In genomic region chr5:118636399-118637369, GRCm38 (mm10) we compare ENCODE assay signal across 16 mouse cellular contexts.
A peak's percentile ranks its signal among the peaks of the same experiment; 100 is the strongest.
DNase-seq lines count a peak whose midpoint lies in the region; ATAC-seq lines count a peak whose summit lies in the region.
"Had no signal": no experiment of that assay in that cellular context is flagged by ENCODE, and none has a peak within 500 bp of the region (broad histone marks: within the 10 kb centered on the region; RNA-seq: fewer than 3 reads in every experiment).

No protein-coding gene starts in this region.

- H3K4me2 ChIP-seq in embryonic facial prominence, embryonic 12.5 days (replicated peaks): no peak overlapping the region
- H3K4me2 ChIP-seq: liver, embryonic 12.5 days; stomach, embryonic 15.5 days had no signal

- 0 out of 2 replicates have a peak overlapping the region, but pooled peaks have one; percentile 79 for H3K27ac ChIP-seq in heart, embryonic 10.5 days
- 0 out of 2 replicates have a peak overlapping the region, but pooled peaks have one; percentile 63 for H3K27ac ChIP-seq in embryonic facial prominence, embryonic 12.5 days
- H3K27ac ChIP-seq: liver, embryonic 12.5 days; stomach, embryonic 15.5 days had no signal

- H3K9ac ChIP-seq in embryonic facial prominence, embryonic 12.5 days: no peak overlapping the region
- H3K9ac ChIP-seq: liver, embryonic 12.5 days; stomach, embryonic 15.5 days had no signal

- no peaks in the 10 kb centered on the region for H3K36me3 ChIP-seq in heart, embryonic 10.5 days
- no peaks in the 10 kb centered on the region for H3K36me3 ChIP-seq in embryonic facial prominence, embryonic 12.5 days
- H3K36me3 ChIP-seq in megakaryocyte, embryonic 14.5 days (replicated peaks; ENCODE audit: low read length): peaks cover 20% of the 10 kb centered on the region
- H3K36me3 ChIP-seq: stomach, embryonic 15.5 days had no signal

- no peak overlapping the region for H3K4me3 ChIP-seq in heart, embryonic 10.5 days
- no peak overlapping the region for H3K4me3 ChIP-seq in embryonic facial prominence, embryonic 12.5 days
- H3K4me3 ChIP-seq in megakaryocyte, embryonic 14.5 days (replicated peaks): peak overlapping the region; percentile 79
- H3K4me3 ChIP-seq: liver, embryonic 12.5 days; stomach, embryonic 15.5 days had no signal

- intact Hi-C loops in heart, postnatal 25 days (cut with DNase I): no loop called here

- ATAC-seq in embryonic facial prominence, embryonic 12.5 days (ENCODE audit: insufficient number of reproducible peaks, insufficient read depth, low FRiP score, low TSS enrichment): no peak
- ATAC-seq in neutrophil, adult 5-6 weeks (ENCODE audit: extremely low read depth, insufficient number of reproducible peaks, low FRiP score, poor library complexity, severe bottlenecking): peak; percentile 30; the same call in 1 of the 2 replicates
- ATAC-seq: liver, embryonic 12.5 days; lung, postnatal 0 days had no signal

- peaks cover 57% of the 10 kb centered on the region for H3K4me1 ChIP-seq in heart, embryonic 10.5 days
- H3K4me1 ChIP-seq in embryonic facial prominence, embryonic 12.5 days: peaks cover 49% of the 10 kb centered on the region
- H3K4me1 ChIP-seq in megakaryocyte, embryonic 14.5 days: peaks cover 96% of the 10 kb centered on the region

- no peaks in the 10 kb centered on the region for H3K9me3 ChIP-seq in heart, embryonic 10.5 days
- no peaks in the 10 kb centered on the region for H3K9me3 ChIP-seq in embryonic facial prominence, embryonic 12.5 days
- H3K9me3 ChIP-seq in megakaryocyte, embryonic 14.5 days: no peaks in the 10 kb centered on the region
- H3K9me3 ChIP-seq: liver, embryonic 12.5 days; stomach, embryonic 15.5 days had no signal

- WGBS in heart, embryonic 10.5 days: 88% methylated on average over 16 of the region's 16 CpGs
- 83% methylated on average over 16 of the region's 16 CpGs for WGBS in embryonic facial prominence, embryonic 12.5 days

- DNase-seq in heart, embryonic 10.5 days (ENCODE audit: low spot score): no peak
- no peak for DNase-seq in heart, postnatal 25 days (ENCODE audit: low spot score)
- no peak for DNase-seq in frontal cortex, postnatal 25 days (ENCODE audit: low spot score in 2 of 2)
- no peak for DNase-seq in heart, adult 18-20 months
- no peak for DNase-seq in layer of hippocampus, adult 9-11 months
- DNase-seq: adrenal gland, postnatal 10 days; cerebellum, adult 8-10 months; heart, adult 11 months; heart, postnatal 14 days; kidney, adult 9 months had no signal

- no peaks in the 10 kb centered on the region for H3K27me3 ChIP-seq in heart, embryonic 10.5 days (ENCODE audit: insufficient read depth, poor library complexity, severe bottlenecking)
- no peaks in the 10 kb centered on the region for H3K27me3 ChIP-seq in embryonic facial prominence, embryonic 12.5 days
- no peaks in the 10 kb centered on the region for H3K27me3 ChIP-seq in megakaryocyte, embryonic 14.5 days (replicated peaks)
- H3K27me3 ChIP-seq: liver, embryonic 12.5 days; stomach, embryonic 15.5 days had no signal
